Mouse (Mus musculus) liver, postnatal 0 days (tissue): ENCODE results near the gene Gcc2. TPM values are rescaled to one million over a fixed set of nuclear protein-coding genes. Genes with fewer than 3 reads are reported as not detected.
"Not testable (repeated sequence)": the region's sequence is repeated elsewhere in the genome, so short reads cannot be mapped to it uniquely, and the experiment has no call there.

Source experiments
- ATAC-seq: fragments of 200-750 bp; cut with Nextera tagmentation; 2 replicates; pipeline ENCODE4 v1.8.0; 2017; ENCODE audit warnings: mild to moderate bottlenecking, moderate library complexity
- DNase-seq: peaks from one replicate; pipeline ENCODE4 v3.0.0-alpha.2; 2016
- H3K27ac ChIP-seq: fragments of 300-500 bp; sonication (generic); 2 replicates; pipeline ENCODE4 v1.5.1; 2014; ENCODE audit warnings: antibody characterized with exemption, moderate library complexity, mild to moderate bottlenecking, low read depth
- H3K27me3 ChIP-seq: fragments of 300-500 bp; sonication (generic); 2 replicates; pipeline ENCODE4 v1.6.1; 2014; ENCODE audit warnings: low read length, control low read depth, mixed read lengths; ENCODE audit not compliant: insufficient read depth
- H3K36me3 ChIP-seq: fragments of 300-500 bp; sonication (generic); replicated peaks from 2 replicates; pipeline ENCODE4 v1.6.1; 2014; ENCODE audit warnings: mild to moderate bottlenecking, control low read depth, low read length, moderate library complexity, mixed read lengths; ENCODE audit not compliant: insufficient read depth
- H3K4me1 ChIP-seq: fragments of 300-500 bp; sonication (generic); 2 replicates; pipeline ENCODE4 v1.6.1; 2014; ENCODE audit warnings: antibody characterized with exemption, mild to moderate bottlenecking, control low read depth; ENCODE audit not compliant: insufficient read depth
- H3K4me2 ChIP-seq: fragments of 300-500 bp; sonication (generic); 2 replicates; pipeline ENCODE4 v1.6.1; 2014; ENCODE audit warnings: low read depth, mild to moderate bottlenecking, low read length, moderate library complexity, mixed read lengths
- H3K4me3 ChIP-seq: fragments of 300-500 bp; sonication (generic); 2 replicates; pipeline ENCODE4 v1.5.1; 2014; ENCODE audit warnings: low read depth, low read length
- H3K9ac ChIP-seq: fragments of 300-500 bp; sonication (generic); replicated peaks from 2 replicates; pipeline ENCODE4 v1.6.1; 2014; ENCODE audit warnings: mild to moderate bottlenecking, moderate library complexity
- H3K9me3 ChIP-seq: fragments of 300-500 bp; sonication (generic); 2 replicates; pipeline ENCODE4 v1.6.1; 2016; ENCODE audit warnings: mild to moderate bottlenecking, control low read depth, low read length, mixed read lengths
- CTCF ChIP-seq: sonication (generic); IDR thresholded peaks from 2 replicates; pipeline ENCODE4 v1.5.1; 2016; ENCODE audit warnings: antibody characterized with exemption, low read depth
- EP300 ChIP-seq: IDR thresholded peaks from 2 replicates; pipeline ENCODE4 v1.6.1; 2016; ENCODE audit warnings: antibody characterized with exemption, low read depth, mild to moderate bottlenecking
- WGBS: fragments of 180-500 bp; shearing (Covaris S2); extraction: QIAGEN DNeasy Blood & Tissue Kit; methylation state at CpG from one replicate; pipeline ENCODE4 v1.1.7; 2014; ENCODE audit not compliant: insufficient replicate concordance; 5-methylcytosine and 5-hydroxymethylcytosine counted together
- polyA plus RNA-seq: library from polyadenylated mRNA; unstranded; fragments of >200 nt; fragmentation: Nextera tagmentation; extraction: Ambion mirVana; gene quantifications from 2 replicates; pipeline ENCODE4 v1.2.1, GENCODE M21; 2015

The Gcc2 gene
- polyA plus RNA-seq, 1 experiment from 2014 or later, result 34.0 TPM

DNA sequence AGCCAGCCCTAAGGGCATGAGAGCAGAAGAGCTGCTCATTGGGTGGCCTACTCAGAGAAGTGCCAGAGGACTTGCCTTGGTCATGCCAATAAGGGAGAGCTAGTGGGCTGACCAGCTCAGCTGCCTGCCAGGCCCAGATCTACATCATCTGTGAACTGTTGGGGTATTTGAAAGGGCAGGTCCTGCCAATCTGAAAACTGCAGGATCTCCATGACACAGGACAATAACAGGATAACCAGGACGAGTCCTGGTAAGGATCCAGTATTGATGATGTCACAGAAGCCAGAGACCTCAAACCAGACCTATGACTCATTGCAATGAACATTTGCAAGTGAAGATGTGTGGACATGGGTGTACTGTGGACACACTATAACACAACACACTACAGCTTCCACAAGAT is 55.5 kb downstream of the Gcc2 start:
- Histone ChIP-seq H3K4me2 (no peak overlapping the region), H3K4me1 (no peaks in the 10 kb centered on the region), H3K9ac (no peak overlapping the region), H3K4me3 (no peak overlapping the region), H3K36me3 (peaks cover 27% of the 10 kb centered on the region), H3K27ac (no peak overlapping the region), H3K9me3 (peaks cover 2% of the 10 kb centered on the region; the same call in 1 of the 2 replicates), H3K27me3 (no peaks in the 10 kb centered on the region)
- 52% methylated on average over 1 of the region's 1 CpGs for WGBS
- DNase-seq (no peak), ATAC-seq (no peak)
- TF ChIP-seq CTCF, result no peak
- no peak for TF ChIP-seq EP300

DNA sequence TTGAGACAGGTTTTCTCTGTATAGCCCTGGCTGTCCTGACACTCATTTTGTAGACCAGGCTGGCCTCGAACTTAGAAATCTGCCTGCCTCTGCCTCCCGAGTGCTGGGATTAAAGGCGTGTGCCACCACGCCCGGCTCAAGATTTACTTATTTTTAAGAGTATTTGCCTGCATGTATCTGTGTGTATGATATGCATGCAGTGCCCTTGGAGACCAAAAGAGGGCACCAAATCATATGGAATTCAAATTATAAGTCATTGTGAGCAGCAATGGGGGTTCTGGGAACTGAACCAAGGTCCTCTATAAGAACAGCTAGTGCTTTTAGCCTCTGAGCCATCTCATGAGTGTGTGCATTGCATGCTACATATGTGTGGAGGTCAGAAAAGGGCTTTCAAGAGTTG is 57.6 kb downstream of the Gcc2 start:
- peaks cover 26% of the 10 kb centered on the region for H3K36me3 ChIP-seq
- no peak overlapping the region for H3K4me2 ChIP-seq
- H3K4me1 ChIP-seq, result no peaks in the 10 kb centered on the region
- WGBS, result 88% methylated on average over 5 of the region's 5 CpGs
- H3K27me3 ChIP-seq, result no peaks in the 10 kb centered on the region
- H3K27ac ChIP-seq, result no peak overlapping the region
- DNase-seq (no peak), ATAC-seq (no peak)
- TF ChIP-seq EP300 (no peak), CTCF (peak; percentile 46)
- H3K9me3 ChIP-seq, result peaks cover 2% of the 10 kb centered on the region; the same call in 1 of the 2 replicates
- H3K9ac ChIP-seq, result no peak overlapping the region
- H3K4me3 ChIP-seq, result no peak overlapping the region

DNA sequence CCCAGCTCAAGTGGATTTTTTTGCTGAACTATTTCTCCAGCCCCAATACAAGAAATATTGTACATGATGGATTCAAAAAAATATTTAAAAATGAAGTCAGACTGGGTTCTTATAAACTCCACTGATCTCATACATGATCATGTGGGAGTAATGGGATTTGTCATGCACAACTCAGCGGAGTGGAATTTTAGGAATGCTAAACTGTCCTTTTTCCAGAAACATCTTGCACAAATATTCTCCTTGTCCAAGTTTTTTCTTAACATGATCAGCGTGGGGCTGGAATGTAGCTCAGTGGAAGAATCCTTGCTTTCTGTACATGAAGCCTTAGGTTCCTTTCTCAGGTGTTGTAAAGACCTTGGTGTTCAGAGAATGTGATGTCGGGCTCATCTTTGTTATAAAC is 65.6 kb downstream of the Gcc2 start:
- no peak overlapping the region for H3K27ac ChIP-seq
- H3K4me1 ChIP-seq, result peaks cover 14% of the 10 kb centered on the region
- H3K27me3 ChIP-seq, result no peaks in the 10 kb centered on the region
- ATAC-seq (no peak), DNase-seq (no peak)
- H3K9me3 ChIP-seq, result no peaks in the 10 kb centered on the region
- H3K4me2 ChIP-seq, result no peak overlapping the region
- no peak overlapping the region for H3K4me3 ChIP-seq
- WGBS, result 85% methylated on average over 3 of the region's 3 CpGs
- H3K36me3 ChIP-seq, result no peaks in the 10 kb centered on the region
- H3K9ac ChIP-seq, result no peak overlapping the region
- no peak for TF ChIP-seq CTCF
- no peak for TF ChIP-seq EP300

DNA sequence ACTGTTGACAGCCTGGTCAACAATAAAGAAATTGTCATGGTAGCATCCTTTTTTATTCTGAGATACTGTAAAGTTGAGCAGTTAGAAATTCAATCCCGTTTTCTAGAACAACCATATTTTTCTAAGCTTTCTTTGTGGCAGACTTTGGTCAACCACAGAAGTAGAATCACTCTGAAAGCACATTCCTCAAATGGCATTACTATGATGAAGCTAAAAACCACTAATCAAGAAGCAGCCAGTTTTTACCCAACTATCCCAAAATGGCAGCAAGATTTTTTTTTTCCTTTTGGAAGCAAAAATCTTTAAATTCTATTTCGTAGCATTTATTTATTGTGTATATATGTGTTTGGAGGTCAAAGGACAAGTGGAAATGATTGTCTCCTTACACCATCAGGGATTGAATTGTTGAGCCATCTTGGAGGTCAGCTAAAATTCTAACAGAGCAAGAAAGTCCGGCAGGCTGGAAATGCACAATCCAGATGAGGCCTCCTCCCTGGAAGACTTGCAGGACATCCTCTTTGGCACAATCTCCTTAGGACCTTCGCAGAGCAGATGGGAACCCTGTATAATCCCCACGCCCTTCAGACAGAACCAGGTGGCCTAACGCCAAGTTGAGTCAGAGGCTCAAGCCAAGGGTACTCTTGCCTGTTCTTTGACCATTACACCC is 67.2 kb downstream of the Gcc2 start:
- H3K27me3 ChIP-seq, result no peaks in the 10 kb centered on the region
- H3K4me2 ChIP-seq, result peak overlapping the region; percentile 68
- ATAC-seq (no peak; the same call in 1 of the 2 replicates), DNase-seq (no peak)
- TF ChIP-seq CTCF (no peak), EP300 (no peak)
- peak overlapping the region; percentile 78 for H3K4me3 ChIP-seq
- H3K27ac ChIP-seq, result peak overlapping the region; percentile 84
- no peaks in the 10 kb centered on the region for H3K36me3 ChIP-seq
- H3K9me3 ChIP-seq, result no peaks in the 10 kb centered on the region
- H3K4me1 ChIP-seq, result peaks cover 29% of the 10 kb centered on the region
- WGBS, result 31% methylated on average over 6 of the region's 6 CpGs
- H3K9ac ChIP-seq, result peak overlapping the region; percentile 54

DNA sequence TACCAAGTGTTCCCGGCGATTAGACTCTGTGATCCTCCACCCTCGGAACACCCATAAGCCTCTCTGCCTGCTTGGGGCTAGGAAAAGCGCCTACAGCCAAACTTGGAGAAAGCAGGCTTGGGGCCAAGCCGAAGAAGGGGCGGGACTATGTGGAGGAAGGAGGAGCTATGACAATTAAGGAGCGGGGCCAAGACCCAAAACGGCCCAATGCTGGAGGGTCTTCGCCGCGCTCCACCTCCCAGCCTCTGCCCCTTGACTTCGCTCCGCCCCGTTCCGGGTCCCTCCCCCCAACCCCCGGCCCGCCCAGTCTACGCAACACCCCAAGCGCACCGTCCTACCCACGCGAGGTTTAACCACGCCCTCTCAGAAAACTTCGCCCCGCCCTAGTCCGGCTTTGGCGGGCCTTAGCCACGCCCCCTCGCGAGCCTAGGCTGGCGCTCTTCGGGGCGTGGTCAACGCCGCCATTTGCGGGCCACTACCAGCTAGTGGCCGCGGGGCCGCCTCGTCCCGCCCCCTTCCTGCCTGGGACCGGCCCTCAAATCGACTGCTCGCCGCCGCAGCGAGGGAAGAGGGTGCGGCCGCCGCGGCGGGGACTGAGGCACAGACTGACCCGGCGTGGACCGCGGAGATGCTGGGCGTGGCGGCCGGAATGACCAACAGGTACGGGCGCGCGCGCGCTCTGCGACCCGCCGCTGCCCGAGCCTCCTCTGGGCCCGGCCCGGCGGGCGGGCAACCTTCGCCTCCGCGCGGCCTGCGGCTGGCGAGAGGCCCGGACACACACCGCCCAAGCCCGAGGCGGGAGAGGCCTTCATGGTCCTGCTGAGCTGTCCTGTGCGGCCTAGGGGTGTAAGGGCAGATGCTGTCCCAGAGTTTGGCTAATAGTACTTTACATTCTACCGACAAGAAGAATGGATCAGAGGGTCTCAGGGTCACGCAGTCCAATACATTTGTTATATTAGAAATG is 68.0 kb downstream of the Gcc2 start, which contains the start of gene Lims1:
Lims1 (plus strand) TSS at position 439 of the 964 bp plus-strand sequence.
- peak within 1 kb of the TSS; percentile 84 for H3K27ac ChIP-seq
- TF ChIP-seq CTCF (no peak), EP300 (0 out of 2 replicates have a peak, but pooled peaks have one; percentile 33)
- peaks cover 29% of the 10 kb centered on the region for H3K4me1 ChIP-seq
- WGBS, result under 1% methylated on average over 72 of the region's 86 CpGs
- peak within 1 kb of the TSS; percentile 68 for H3K4me2 ChIP-seq
- ATAC-seq (peak; percentile 93), DNase-seq (peak; percentile 100)
- H3K27me3 ChIP-seq, result no peaks in the 10 kb centered on the region
- no peaks in the 10 kb centered on the region for H3K9me3 ChIP-seq
- H3K4me3 ChIP-seq, result peak within 1 kb of the TSS; percentile 78
- peak within 1 kb of the TSS; percentile 75 for H3K9ac ChIP-seq
- H3K36me3 ChIP-seq, result no peaks in the 10 kb centered on the region

DNA sequence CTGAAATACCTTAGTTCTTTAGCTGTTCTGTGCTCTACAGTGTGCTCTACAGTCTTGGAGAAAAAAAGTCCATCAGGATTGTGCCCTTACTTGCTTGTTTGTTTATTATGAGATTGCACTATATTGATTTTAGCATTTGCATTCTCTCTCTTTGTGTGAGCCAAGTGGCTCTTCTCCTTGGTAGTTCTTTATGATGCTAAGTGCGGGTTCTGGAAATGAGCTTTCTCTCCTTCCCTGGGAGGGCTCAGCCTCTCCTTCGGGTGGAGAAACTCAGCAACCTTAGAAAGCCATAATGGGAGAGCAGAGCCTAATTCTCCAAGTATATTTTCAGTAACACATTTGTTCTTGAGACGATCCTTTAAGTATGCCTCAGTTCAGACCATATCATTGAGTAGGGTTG is 71.0 kb downstream of the Gcc2 start:
- ATAC-seq (no peak), DNase-seq (no peak)
- Histone ChIP-seq H3K9ac (no peak overlapping the region), H3K4me1 (peaks cover 35% of the 10 kb centered on the region), H3K27ac (no peak overlapping the region), H3K4me2 (peak overlapping the region; percentile 13; the same call in 1 of the 2 replicates), H3K36me3 (no peaks in the 10 kb centered on the region), H3K4me3 (no peak overlapping the region), H3K27me3 (no peaks in the 10 kb centered on the region), H3K9me3 (no peaks in the 10 kb centered on the region)
- 70% methylated on average over 3 of the region's 3 CpGs for WGBS
- no peak for TF ChIP-seq CTCF
- no peak for TF ChIP-seq EP300

DNA sequence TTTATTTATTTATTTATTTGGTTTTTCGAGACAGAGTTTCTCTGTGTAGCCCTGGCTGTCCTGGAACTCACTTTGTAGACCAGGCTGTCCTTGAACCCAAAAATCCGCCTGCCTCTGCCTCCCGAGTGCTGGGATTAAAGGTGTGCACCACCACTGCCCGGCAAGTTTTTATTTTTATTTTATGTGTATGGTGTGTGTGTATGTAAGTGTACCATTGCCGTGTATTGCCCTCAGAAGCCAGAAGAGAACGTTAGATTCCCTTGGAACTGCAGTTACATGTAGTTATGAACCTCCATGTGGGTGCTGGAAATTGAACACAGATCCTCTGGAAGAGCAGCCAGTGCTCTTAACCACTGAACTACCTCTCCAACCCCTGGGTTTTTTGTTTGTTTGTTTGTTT is 72.5 kb downstream of the Gcc2 start:
- 87% methylated on average over 6 of the region's 6 CpGs for WGBS
- H3K4me3 ChIP-seq, H3K36me3 ChIP-seq, ATAC-seq, H3K27ac ChIP-seq, H3K9ac ChIP-seq, H3K4me2 ChIP-seq, H3K9me3 ChIP-seq, DNase-seq, H3K27me3 ChIP-seq: not testable (repeated sequence)
- H3K4me1 ChIP-seq, result peaks cover 32% of the 10 kb centered on the region
